Mouse (Mus musculus) brain, adult 2 months (tissue): ENCODE measurements around the gene Zap70.

Experiments
- DNase-seq: peaks from one replicate; pipeline ENCODE4 v3.0.0; 2011; ENCODE audit warnings: low read depth, low spot score

Gene Zap70

GRCm38 (mm10) chr1:36761568-36761967, at the start of gene Zap70:
Gene Zap70 (plus strand): TSS chr1:36761798.
- no peak for DNase-seq

- no peak for DNase-seq
Measured at GRCm38 (mm10) chr1:36714311-36714710, 47.3 kb upstream of the Zap70 start, which contains the start of gene Actr1b. Gene Actr1b (minus strand): TSS chr1:36714422.

- DNase-seq = no peak
Measured at GRCm38 (mm10) chr1:36718786-36719185, 42.8 kb upstream of the Zap70 start.

GRCm38 (mm10) chr1:36723146-36724056, 38.2 kb upstream of the Zap70 start:
- DNase-seq = no peak

- DNase-seq = no peak
Measured at GRCm38 (mm10) chr1:36724057-36724431, 37.6 kb upstream of the Zap70 start.

- peak; percentile 91 for DNase-seq
Measured at GRCm38 (mm10) chr1:36737300-36737699, 24.3 kb upstream of the Zap70 start.

- no peak for DNase-seq
Measured at GRCm38 (mm10) chr1:36739231-36739630, 22.4 kb upstream of the Zap70 start.

- DNase-seq = no peak
Measured at GRCm38 (mm10) chr1:36743046-36743445, 18.6 kb upstream of the Zap70 start.

- DNase-seq = peak; percentile 82
Measured at GRCm38 (mm10) chr1:36744268-36744944, 17.2 kb upstream of the Zap70 start.

- no peak for DNase-seq
Measured at GRCm38 (mm10) chr1:36745661-36746060, 15.9 kb upstream of the Zap70 start.

GRCm38 (mm10) chr1:36746452-36746851, 15.1 kb upstream of the Zap70 start:
- no peak for DNase-seq

GRCm38 (mm10) chr1:36753932-36754675, 7.5 kb upstream of the Zap70 start:
- DNase-seq = peak; percentile 14

- DNase-seq = no peak
Measured at GRCm38 (mm10) chr1:36758553-36758952, 3.0 kb upstream of the Zap70 start.

- peak; percentile 10 for DNase-seq
Measured at GRCm38 (mm10) chr1:36759076-36759475, 2.5 kb upstream of the Zap70 start.

- DNase-seq = no peak
Measured at GRCm38 (mm10) chr1:36760401-36760800, 1.2 kb upstream of the Zap70 start.

GRCm38 (mm10) chr1:36761061-36761460, 537 bp upstream of the Zap70 start:
- DNase-seq = no peak

- DNase-seq = peak; percentile 26
Measured at GRCm38 (mm10) chr1:36766431-36767205, 5.0 kb downstream of the Zap70 start.

- DNase-seq = no peak
Measured at GRCm38 (mm10) chr1:36767321-36767720, 5.7 kb downstream of the Zap70 start.

- no peak for DNase-seq
Measured at GRCm38 (mm10) chr1:36768786-36769185, 7.2 kb downstream of the Zap70 start.

- no peak for DNase-seq
Measured at GRCm38 (mm10) chr1:36769951-36770350, 8.4 kb downstream of the Zap70 start.

GRCm38 (mm10) chr1:36770998-36771397, 9.4 kb downstream of the Zap70 start:
- no peak for DNase-seq
